Mouse (Mus musculus) liver, postnatal 0 days (tissue): ENCODE results near the gene Rhod. TPM values are rescaled to one million over a fixed set of nuclear protein-coding genes. Genes with fewer than 3 reads are reported as not detected.

Experiments
- ATAC-seq: fragments of 200-750 bp; cut with Nextera tagmentation; 2 replicates; pipeline ENCODE4 v1.8.0; 2017; ENCODE audit warnings: mild to moderate bottlenecking, moderate library complexity
- DNase-seq: peaks from one replicate; pipeline ENCODE4 v3.0.0-alpha.2; 2016
- H3K27ac ChIP-seq: fragments of 300-500 bp; sonication (generic); 2 replicates; pipeline ENCODE4 v1.5.1; 2014; ENCODE audit warnings: antibody characterized with exemption, moderate library complexity, mild to moderate bottlenecking, low read depth
- H3K27me3 ChIP-seq: fragments of 300-500 bp; sonication (generic); 2 replicates; pipeline ENCODE4 v1.6.1; 2014; ENCODE audit warnings: low read length, control low read depth, mixed read lengths; ENCODE audit not compliant: insufficient read depth
- H3K36me3 ChIP-seq: fragments of 300-500 bp; sonication (generic); replicated peaks from 2 replicates; pipeline ENCODE4 v1.6.1; 2014; ENCODE audit warnings: mild to moderate bottlenecking, control low read depth, low read length, moderate library complexity, mixed read lengths; ENCODE audit not compliant: insufficient read depth
- H3K4me1 ChIP-seq: fragments of 300-500 bp; sonication (generic); 2 replicates; pipeline ENCODE4 v1.6.1; 2014; ENCODE audit warnings: antibody characterized with exemption, mild to moderate bottlenecking, control low read depth; ENCODE audit not compliant: insufficient read depth
- H3K4me2 ChIP-seq: fragments of 300-500 bp; sonication (generic); 2 replicates; pipeline ENCODE4 v1.6.1; 2014; ENCODE audit warnings: low read depth, mild to moderate bottlenecking, low read length, moderate library complexity, mixed read lengths
- H3K4me3 ChIP-seq: fragments of 300-500 bp; sonication (generic); 2 replicates; pipeline ENCODE4 v1.5.1; 2014; ENCODE audit warnings: low read depth, low read length
- H3K9ac ChIP-seq: fragments of 300-500 bp; sonication (generic); replicated peaks from 2 replicates; pipeline ENCODE4 v1.6.1; 2014; ENCODE audit warnings: mild to moderate bottlenecking, moderate library complexity
- H3K9me3 ChIP-seq: fragments of 300-500 bp; sonication (generic); 2 replicates; pipeline ENCODE4 v1.6.1; 2016; ENCODE audit warnings: mild to moderate bottlenecking, control low read depth, low read length, mixed read lengths
- CTCF ChIP-seq: sonication (generic); IDR thresholded peaks from 2 replicates; pipeline ENCODE4 v1.5.1; 2016; ENCODE audit warnings: antibody characterized with exemption, low read depth
- EP300 ChIP-seq: IDR thresholded peaks from 2 replicates; pipeline ENCODE4 v1.6.1; 2016; ENCODE audit warnings: antibody characterized with exemption, low read depth, mild to moderate bottlenecking
- WGBS: fragments of 180-500 bp; shearing (Covaris S2); extraction: QIAGEN DNeasy Blood & Tissue Kit; methylation state at CpG from one replicate; pipeline ENCODE4 v1.1.7; 2014; ENCODE audit not compliant: insufficient replicate concordance; 5-methylcytosine and 5-hydroxymethylcytosine counted together
- polyA plus RNA-seq: library from polyadenylated mRNA; unstranded; fragments of >200 nt; fragmentation: Nextera tagmentation; extraction: Ambion mirVana; gene quantifications from 2 replicates; pipeline ENCODE4 v1.2.1, GENCODE M21; 2015

Gene Rhod
- polyA plus RNA-seq, 1 experiment from 2014 or later = 14.8 TPM

DNA sequence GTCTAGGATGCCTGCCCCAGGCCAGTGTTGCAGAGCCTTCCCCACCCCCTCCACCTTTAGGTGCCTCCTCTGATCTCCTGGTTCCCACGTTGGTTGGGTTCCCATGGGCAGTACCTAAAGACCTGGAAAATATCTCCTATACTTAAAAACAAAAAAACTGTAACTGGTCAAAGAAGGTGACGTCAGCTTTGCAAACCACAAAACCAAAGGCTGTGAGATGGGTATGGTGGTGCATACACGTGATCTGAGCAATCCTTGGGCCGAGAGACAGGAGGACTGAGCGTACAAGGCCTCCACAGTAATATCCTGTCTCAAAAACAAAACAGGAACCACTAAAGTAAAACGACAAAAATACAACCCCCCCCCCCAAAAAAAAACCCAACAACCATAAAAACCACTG lies 1.3 kb downstream of the Rhod start:
- no peaks in the 10 kb centered on the region for H3K9me3 ChIP-seq
- H3K4me2 ChIP-seq = peak overlapping the region; percentile 81
- TF ChIP-seq EP300 (no peak), CTCF (no peak)
- no peak overlapping the region; the same call in 1 of the 2 replicates for H3K4me3 ChIP-seq
- no peaks in the 10 kb centered on the region for H3K36me3 ChIP-seq
- WGBS = 26% methylated on average over 6 of the region's 6 CpGs
- no peak for ATAC-seq
- no peak for DNase-seq
- peaks cover 18% of the 10 kb centered on the region for H3K4me1 ChIP-seq
- H3K9ac ChIP-seq = no peak overlapping the region
- H3K27me3 ChIP-seq = peaks cover 16% of the 10 kb centered on the region
- H3K27ac ChIP-seq = no peak overlapping the region

DNA sequence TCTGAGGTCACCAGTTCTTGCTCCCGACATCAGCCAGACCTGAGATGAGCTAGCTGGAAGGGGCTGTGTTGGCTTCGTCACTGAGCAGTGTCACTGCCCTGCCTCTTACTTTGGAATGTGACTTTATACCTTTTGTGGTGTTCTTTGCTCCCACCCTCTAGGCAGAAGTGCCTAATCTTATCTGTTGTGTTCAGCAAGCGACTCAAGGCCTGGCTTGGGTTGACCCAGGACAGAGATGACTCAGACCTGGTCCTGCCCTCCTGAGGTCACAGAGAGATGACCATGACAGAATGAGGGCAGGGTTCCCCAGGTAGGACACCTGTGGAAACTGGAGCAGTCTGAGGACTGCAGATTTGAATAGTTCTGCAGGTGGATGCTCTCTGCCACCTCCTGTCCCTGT lies 3.0 kb downstream of the Rhod start:
- Histone ChIP-seq H3K9ac (no peak overlapping the region), H3K4me3 (no peak overlapping the region), H3K36me3 (no peaks in the 10 kb centered on the region), H3K9me3 (no peaks in the 10 kb centered on the region), H3K27ac (no peak overlapping the region), H3K27me3 (peaks cover 16% of the 10 kb centered on the region), H3K4me1 (peaks cover 18% of the 10 kb centered on the region), H3K4me2 (no peak overlapping the region)
- DNase-seq = no peak
- no peak for ATAC-seq
- WGBS = 74% methylated on average over 3 of the region's 3 CpGs
- TF ChIP-seq CTCF = no peak
- no peak for TF ChIP-seq EP300

DNA sequence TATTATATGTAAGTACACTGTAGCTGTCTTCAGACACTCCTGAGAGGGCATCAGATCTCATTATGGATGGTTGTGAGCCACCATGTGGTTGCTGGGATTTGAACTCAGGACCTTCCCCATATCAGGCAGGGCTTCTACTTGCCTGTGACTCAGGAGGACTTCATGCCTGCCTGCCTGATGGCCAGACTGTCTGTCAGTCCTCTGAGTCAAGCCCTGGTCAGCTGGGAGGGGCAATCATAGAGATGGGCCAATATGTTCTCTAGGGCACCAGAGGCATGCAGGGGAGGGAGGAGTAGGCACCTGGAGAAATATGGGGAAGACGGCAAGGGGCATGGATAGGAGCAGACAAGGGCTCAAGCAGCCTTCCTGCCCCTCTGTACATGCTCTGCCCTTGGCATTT lies 4.2 kb downstream of the Rhod start:
- TF ChIP-seq EP300 (no peak), CTCF (no peak)
- Histone ChIP-seq H3K4me2 (no peak overlapping the region), H3K9me3 (no peaks in the 10 kb centered on the region), H3K4me3 (no peak overlapping the region), H3K27me3 (peaks cover 16% of the 10 kb centered on the region), H3K9ac (no peak overlapping the region), H3K4me1 (peaks cover 9% of the 10 kb centered on the region; the same call in 1 of the 2 replicates), H3K36me3 (0 out of 2 replicates have a peak, but pooled peaks cover 3% of the 10 kb centered on the region), H3K27ac (no peak overlapping the region)
- DNase-seq = no peak
- no peak for ATAC-seq
- WGBS = 75% methylated on average over 1 of the region's 1 CpGs

DNA sequence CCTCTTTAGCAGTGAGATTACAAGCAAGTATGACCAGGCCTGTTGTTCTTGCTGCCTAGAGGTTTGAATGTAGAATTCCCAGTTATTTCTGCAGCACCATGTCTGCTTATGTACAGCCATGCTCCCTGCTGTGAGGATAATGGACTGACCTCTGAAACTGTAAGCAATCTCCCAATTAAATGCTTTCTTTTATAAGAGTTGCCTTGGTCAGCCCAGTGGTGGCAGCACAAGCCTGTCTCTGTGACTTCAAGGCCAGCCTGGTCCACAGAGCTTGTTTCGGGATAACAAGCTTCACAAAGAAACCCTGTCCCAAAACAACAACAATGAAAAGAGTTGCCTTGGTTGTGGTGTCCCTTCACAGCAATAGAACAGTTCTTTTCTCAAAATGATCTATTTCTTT lies 5.5 kb downstream of the Rhod start:
- ATAC-seq (no peak), DNase-seq (no peak)
- Histone ChIP-seq H3K4me2 (no peak overlapping the region), H3K27me3 (peaks cover 5% of the 10 kb centered on the region; the same call in 1 of the 2 replicates), H3K4me3 (no peak overlapping the region), H3K9ac (no peak overlapping the region), H3K4me1 (0 out of 2 replicates have a peak, but pooled peaks cover 5% of the 10 kb centered on the region), H3K9me3 (no peaks in the 10 kb centered on the region), H3K36me3 (0 out of 2 replicates have a peak, but pooled peaks cover 3% of the 10 kb centered on the region), H3K27ac (no peak overlapping the region)
- WGBS = 81% methylated on average over 1 of the region's 1 CpGs
- TF ChIP-seq CTCF = no peak
- no peak for TF ChIP-seq EP300

DNA sequence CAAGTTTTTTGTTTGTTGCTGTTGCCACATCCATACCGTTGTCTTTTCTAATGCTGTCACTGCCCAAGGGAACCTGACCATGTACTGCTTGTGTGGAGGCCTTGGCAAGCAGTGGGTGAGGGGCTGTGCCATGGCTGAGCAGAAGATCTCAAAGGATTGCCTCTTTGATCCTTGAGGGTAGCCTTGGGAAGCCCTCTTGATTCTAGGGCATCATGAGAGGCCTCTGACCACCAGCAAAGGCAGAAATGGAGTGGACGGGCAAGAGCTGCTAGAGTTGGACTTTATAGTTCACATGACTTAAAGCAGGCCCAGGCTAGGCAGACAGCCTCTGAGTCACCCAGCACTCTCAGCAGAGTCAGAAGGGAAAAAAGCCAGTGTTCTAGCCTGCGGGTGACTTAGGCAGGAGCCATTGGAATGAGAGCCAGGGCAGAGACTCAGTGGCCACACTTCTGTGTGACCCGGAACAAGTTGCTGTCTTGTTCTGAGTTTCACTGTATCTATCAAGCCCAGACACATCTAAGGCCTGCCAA lies 9.1 kb downstream of the Rhod start:
- Histone ChIP-seq H3K36me3 (0 out of 2 replicates have a peak, but pooled peaks cover 4% of the 10 kb centered on the region), H3K27ac (no peak overlapping the region), H3K4me2 (no peak overlapping the region), H3K9ac (no peak overlapping the region), H3K4me1 (no peaks in the 10 kb centered on the region), H3K9me3 (no peaks in the 10 kb centered on the region), H3K4me3 (no peak overlapping the region), H3K27me3 (no peaks in the 10 kb centered on the region)
- no peak for DNase-seq
- WGBS = 81% methylated on average over 4 of the region's 4 CpGs
- ATAC-seq = no peak
- TF ChIP-seq EP300 (no peak), CTCF (no peak)

DNA sequence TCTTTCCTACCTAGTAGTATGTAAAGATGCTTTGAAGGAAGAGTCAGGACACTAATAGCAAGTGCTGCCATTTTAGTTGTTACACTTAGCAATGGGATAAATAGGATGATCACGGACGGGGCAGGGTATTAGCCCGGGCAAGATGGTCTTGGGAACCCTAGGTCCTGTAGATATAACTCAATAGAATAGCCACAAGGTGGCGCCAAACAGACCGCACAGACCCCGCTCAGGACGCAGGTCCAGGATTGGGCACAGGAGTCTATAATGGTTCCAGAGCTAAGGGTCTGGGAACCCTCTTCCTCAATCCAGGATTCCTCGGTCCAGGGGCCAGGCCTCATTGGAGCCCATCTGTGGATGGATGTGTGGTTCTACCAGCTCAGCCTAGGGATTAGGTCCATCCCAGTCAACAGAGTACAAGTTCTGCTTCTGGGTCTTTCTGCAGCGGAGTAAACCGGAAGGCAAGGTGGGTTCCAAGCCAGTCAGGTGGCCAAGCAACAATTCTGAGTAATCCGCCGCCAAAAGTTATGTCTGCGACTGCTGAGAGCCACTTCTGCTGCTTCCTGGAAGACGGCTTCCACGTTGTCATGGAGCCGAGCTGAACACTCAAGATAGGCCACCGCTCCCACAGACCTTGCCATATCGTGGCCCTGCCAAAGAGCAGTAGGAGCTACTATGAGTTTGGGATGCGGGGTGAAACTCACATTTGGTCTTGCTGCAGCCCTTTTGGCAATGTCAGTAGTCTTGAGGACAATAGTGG lies 13.4 kb downstream of the Rhod start:
- no peak overlapping the region for H3K9ac ChIP-seq
- H3K27me3 ChIP-seq = no peaks in the 10 kb centered on the region
- peak; percentile 31; the same call in 1 of the 2 replicates for ATAC-seq
- WGBS = 66% methylated on average over 19 of the region's 19 CpGs
- TF ChIP-seq CTCF (peak; percentile 68), EP300 (no peak)
- H3K27ac ChIP-seq = no peak overlapping the region
- H3K9me3 ChIP-seq = no peaks in the 10 kb centered on the region
- DNase-seq = peak; percentile 57
- H3K4me2 ChIP-seq = no peak overlapping the region
- peaks cover 1% of the 10 kb centered on the region for H3K4me1 ChIP-seq
- H3K36me3 ChIP-seq = 0 out of 2 replicates have a peak, but pooled peaks cover 7% of the 10 kb centered on the region
- no peak overlapping the region for H3K4me3 ChIP-seq
